Mouse (Mus musculus): ENCODE results near the gene Dqx1. TPM values are rescaled to one million over a fixed set of nuclear protein-coding genes. Genes with fewer than 3 reads are reported as not detected.

Dqx1 gene
- polyA plus RNA-seq, 1 experiment: 0.84 TPM

DNA sequence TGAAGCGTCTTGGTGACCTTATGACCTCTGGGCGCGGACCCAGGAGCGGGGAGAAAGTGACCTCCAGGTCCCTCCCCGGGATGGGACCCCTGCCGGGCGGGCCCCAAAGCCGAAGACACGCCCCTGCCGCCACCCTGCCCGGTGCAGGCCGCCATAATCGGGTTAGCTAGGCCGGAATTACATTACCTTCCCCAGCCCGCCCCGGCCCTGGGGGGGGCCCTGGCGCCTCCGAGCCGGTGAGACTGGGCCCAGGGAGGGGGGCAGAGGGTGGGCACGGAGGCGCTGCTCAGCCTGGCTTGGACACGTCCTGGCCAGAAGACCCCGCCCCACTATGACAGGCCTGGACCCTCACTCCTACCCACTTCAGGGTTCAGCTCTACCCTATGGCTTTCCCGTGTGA, 13.6 kb downstream of the Dqx1 start:
- peaks cover 12% of the 10 kb centered on the region for H3K4me1 ChIP-seq (ENCODE audit: control insufficient read depth, insufficient read depth, low read length)
- H3K27me3 ChIP-seq (ENCODE audit: control insufficient read depth, insufficient read depth, low read length): peaks cover 3% of the 10 kb centered on the region; the same call in 1 of the 2 replicates
- H3K4me3 ChIP-seq (ENCODE audit: control insufficient read depth, low read depth, low read length): no peak overlapping the region
- H3K36me3 ChIP-seq (ENCODE audit: control insufficient read depth, insufficient read depth, low read length): no peaks in the 10 kb centered on the region
- H3K27ac ChIP-seq (ENCODE audit: control insufficient read depth, insufficient read depth, low read depth, low read length): no peak overlapping the region
- TF ChIP-seq CTCF (IDR thresholded peaks at IDR 0.05; ENCODE audit: control insufficient read depth, insufficient read depth, insufficient replicate concordance, low read depth, low read length): no peak
- TF ChIP-seq POLR2A (IDR thresholded peaks at IDR 0.05; ENCODE audit: control insufficient read depth, low read depth, low read length): no peak

DNA sequence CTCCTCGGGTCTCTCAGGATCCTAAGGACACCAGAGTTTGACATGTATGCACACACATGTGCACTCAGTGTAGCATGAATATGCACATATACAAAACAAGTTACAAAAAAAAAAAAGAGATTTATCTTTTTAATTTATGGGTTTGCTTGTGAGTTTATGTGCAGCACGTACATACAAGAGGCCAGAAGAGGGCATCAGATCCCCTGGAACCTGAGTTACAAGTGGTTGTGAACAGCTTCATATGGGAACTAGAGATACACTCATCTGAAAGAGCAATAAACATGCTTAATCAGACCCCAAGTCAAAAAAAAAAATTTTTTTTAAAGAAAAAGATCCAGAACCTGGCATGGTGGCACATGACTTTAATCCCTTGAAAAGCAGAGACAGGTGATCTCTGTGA, 17.3 kb downstream of the Dqx1 start:
- Histone ChIP-seq H3K4me3 (ENCODE audit: control insufficient read depth, low read depth, low read length) (no peak overlapping the region), H3K36me3 (ENCODE audit: control insufficient read depth, insufficient read depth, low read length) (no peaks in the 10 kb centered on the region; the same call in 1 of the 2 replicates), H3K27ac (ENCODE audit: control insufficient read depth, insufficient read depth, low read depth, low read length) (no peak overlapping the region), H3K4me1 (ENCODE audit: control insufficient read depth, insufficient read depth, low read length) (peaks cover 13% of the 10 kb centered on the region), H3K27me3 (ENCODE audit: control insufficient read depth, insufficient read depth, low read length) (peaks cover 3% of the 10 kb centered on the region; the same call in 1 of the 2 replicates)
- TF ChIP-seq POLR2A (IDR thresholded peaks at IDR 0.05; ENCODE audit: control insufficient read depth, low read depth, low read length): no peak
- TF ChIP-seq CTCF (IDR thresholded peaks at IDR 0.05; ENCODE audit: control insufficient read depth, insufficient read depth, insufficient replicate concordance, low read depth, low read length): no peak

DNA sequence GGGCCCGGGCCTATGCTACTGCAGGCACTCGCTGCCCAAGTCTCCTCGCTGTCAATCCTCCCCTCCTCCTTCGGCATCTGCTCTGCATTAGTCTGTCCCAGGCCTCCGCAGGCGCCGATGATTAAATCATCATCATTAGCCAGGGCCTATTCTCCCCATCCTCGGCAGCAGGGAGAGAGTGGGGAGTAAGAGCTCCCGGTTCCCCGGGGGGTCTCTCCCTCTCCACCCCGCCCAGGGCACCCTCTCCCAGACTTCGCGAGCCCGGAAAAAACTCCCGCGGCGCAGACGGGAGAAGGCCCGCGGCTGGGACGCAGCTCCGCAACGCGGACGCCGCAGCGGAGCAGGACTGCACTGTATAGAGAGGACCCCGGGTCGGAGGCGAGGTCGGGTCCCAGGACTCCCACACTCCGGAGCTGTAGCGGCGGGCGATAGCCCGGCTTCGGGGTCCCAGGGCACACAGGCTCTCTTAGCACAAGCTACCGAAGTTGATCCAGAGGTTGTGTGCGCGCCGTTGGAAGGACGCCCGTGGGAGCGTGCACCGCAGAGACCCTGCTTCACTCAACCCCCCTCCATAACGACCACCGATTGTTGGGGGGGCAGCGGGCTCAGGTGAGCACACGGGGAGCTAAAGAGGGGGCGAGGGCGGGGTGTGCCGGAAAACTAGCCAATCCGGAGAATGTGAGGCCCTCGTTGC, 20.1 kb downstream of the Dqx1 start, which contains the start of gene Pcgf1:
Gene Pcgf1, plus strand, starts transcription at position 240 of the 694 bp plus-strand sequence.
- TF ChIP-seq CTCF (IDR thresholded peaks at IDR 0.05; ENCODE audit: control insufficient read depth, insufficient read depth, insufficient replicate concordance, low read depth, low read length) (no peak), POLR2A (IDR thresholded peaks at IDR 0.05; ENCODE audit: control insufficient read depth, low read depth, low read length) (peak; percentile 60; the same call in 1 of the 2 replicates)
- Histone ChIP-seq H3K36me3 (ENCODE audit: control insufficient read depth, insufficient read depth, low read length) (no peaks in the 10 kb centered on the region; the same call in 1 of the 2 replicates), H3K4me3 (ENCODE audit: control insufficient read depth, low read depth, low read length) (peak within 1 kb of the TSS; percentile 97), H3K27me3 (ENCODE audit: control insufficient read depth, insufficient read depth, low read length) (no peaks in the 10 kb centered on the region), H3K4me1 (ENCODE audit: control insufficient read depth, insufficient read depth, low read length) (peaks cover 7% of the 10 kb centered on the region), H3K27ac (ENCODE audit: control insufficient read depth, insufficient read depth, low read depth, low read length) (peak within 1 kb of the TSS; percentile 99)

DNA sequence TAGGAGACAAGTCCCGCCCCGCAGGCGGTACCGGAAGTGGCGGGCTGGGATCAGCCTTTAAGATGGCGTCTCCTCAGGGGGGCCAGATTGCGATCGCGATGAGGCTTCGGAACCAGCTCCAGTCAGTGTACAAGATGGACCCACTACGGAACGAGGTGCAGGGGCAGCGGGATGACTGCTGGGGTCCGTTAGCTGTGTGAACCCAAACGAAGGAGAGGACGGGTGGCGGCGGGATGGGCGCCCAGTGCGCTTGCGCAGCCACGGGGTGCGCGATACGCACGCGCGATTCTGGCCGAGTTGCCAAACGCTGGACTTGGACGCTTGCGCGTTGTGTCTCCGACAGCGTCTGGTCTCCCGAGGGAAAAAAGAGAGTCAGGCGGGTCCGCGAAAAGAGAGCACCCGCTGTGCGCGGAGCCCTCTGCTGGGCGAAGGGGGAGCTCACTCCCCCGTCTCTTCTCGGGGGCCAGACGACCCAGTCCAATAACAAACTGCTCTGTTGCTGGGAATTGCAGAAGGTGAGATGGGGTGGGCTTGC, 20.7 kb downstream of the Dqx1 start:
- H3K27ac ChIP-seq (ENCODE audit: control insufficient read depth, insufficient read depth, low read depth, low read length): peak overlapping the region; percentile 99
- H3K36me3 ChIP-seq (ENCODE audit: control insufficient read depth, insufficient read depth, low read length): no peaks in the 10 kb centered on the region; the same call in 1 of the 2 replicates
- peaks cover 7% of the 10 kb centered on the region for H3K4me1 ChIP-seq (ENCODE audit: control insufficient read depth, insufficient read depth, low read length)
- peak overlapping the region; percentile 97 for H3K4me3 ChIP-seq (ENCODE audit: control insufficient read depth, low read depth, low read length)
- H3K27me3 ChIP-seq (ENCODE audit: control insufficient read depth, insufficient read depth, low read length): no peaks in the 10 kb centered on the region
- 0 out of 2 replicates have a peak, but pooled peaks have one; percentile 7 for TF ChIP-seq CTCF (IDR thresholded peaks at IDR 0.05; ENCODE audit: control insufficient read depth, insufficient read depth, insufficient replicate concordance, low read depth, low read length)
- peak; percentile 53; the same call in 1 of the 2 replicates for TF ChIP-seq POLR2A (IDR thresholded peaks at IDR 0.05; ENCODE audit: control insufficient read depth, low read depth, low read length)

DNA sequence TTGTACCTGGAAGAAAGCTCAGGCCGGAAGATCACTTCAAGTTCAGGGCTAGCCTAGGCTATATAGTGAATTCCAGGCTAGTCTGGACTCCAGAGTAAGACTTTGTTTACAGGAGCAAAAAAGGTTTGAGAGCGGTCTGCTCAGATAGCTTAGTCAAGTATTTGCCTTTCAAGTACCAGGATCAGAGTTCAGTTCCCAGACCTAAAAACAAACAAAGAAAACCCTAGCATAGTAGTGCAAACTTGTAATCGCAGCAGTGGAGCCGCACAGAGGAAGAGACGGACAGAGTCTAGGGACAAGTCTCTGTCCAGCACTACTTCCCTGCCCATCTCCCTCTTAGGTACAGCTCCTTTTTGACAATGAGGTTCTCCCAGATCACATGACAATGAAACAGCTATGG, 22.6 kb downstream of the Dqx1 start:
- Histone ChIP-seq H3K27ac (ENCODE audit: control insufficient read depth, insufficient read depth, low read depth, low read length) (no peak overlapping the region), H3K27me3 (ENCODE audit: control insufficient read depth, insufficient read depth, low read length) (no peaks in the 10 kb centered on the region)

DNA sequence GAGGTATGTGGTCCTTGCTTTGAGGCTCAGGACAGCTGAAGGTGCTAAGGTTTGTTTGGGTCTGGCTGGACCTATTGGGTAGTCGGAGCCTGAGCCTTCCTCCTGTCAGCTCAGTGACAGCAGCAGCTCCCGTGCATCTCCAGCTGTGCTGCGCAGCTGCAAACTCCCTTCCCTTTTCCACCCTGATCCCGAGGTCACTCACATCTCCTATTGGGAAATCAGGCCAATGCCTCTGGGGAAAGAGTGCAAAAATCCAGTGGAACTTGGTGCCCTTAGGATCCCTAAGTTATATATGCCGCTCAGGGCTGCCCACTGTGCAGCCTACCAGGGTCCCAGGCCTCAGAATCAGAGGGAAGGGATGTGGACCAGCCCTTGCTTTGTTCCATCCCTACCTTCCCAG, 25.9 kb downstream of the Dqx1 start:
- no peak for TF ChIP-seq CTCF (IDR thresholded peaks at IDR 0.05; ENCODE audit: control insufficient read depth, insufficient read depth, insufficient replicate concordance, low read depth, low read length)
- Histone ChIP-seq H3K36me3 (ENCODE audit: control insufficient read depth, insufficient read depth, low read length) (no peaks in the 10 kb centered on the region; the same call in 1 of the 2 replicates), H3K27ac (ENCODE audit: control insufficient read depth, insufficient read depth, low read depth, low read length) (no peak overlapping the region), H3K4me1 (ENCODE audit: control insufficient read depth, insufficient read depth, low read length) (peaks cover 16% of the 10 kb centered on the region), H3K4me3 (ENCODE audit: control insufficient read depth, low read depth, low read length) (no peak overlapping the region), H3K27me3 (ENCODE audit: control insufficient read depth, insufficient read depth, low read length) (no peaks in the 10 kb centered on the region; the same call in 1 of the 2 replicates)

More for the DNA sequence above, 22.6 kb downstream of the Dqx1 start:
- Histone ChIP-seq H3K36me3 (ENCODE audit: control insufficient read depth, insufficient read depth, low read length) (no peaks in the 10 kb centered on the region; the same call in 1 of the 2 replicates), H3K4me3 (ENCODE audit: control insufficient read depth, low read depth, low read length) (no peak overlapping the region), H3K4me1 (ENCODE audit: control insufficient read depth, insufficient read depth, low read length) (peaks cover 7% of the 10 kb centered on the region)
- TF ChIP-seq CTCF (IDR thresholded peaks at IDR 0.05; ENCODE audit: control insufficient read depth, insufficient read depth, insufficient replicate concordance, low read depth, low read length): no peak
- no peak for TF ChIP-seq POLR2A (IDR thresholded peaks at IDR 0.05; ENCODE audit: control insufficient read depth, low read depth, low read length)

DNA sequence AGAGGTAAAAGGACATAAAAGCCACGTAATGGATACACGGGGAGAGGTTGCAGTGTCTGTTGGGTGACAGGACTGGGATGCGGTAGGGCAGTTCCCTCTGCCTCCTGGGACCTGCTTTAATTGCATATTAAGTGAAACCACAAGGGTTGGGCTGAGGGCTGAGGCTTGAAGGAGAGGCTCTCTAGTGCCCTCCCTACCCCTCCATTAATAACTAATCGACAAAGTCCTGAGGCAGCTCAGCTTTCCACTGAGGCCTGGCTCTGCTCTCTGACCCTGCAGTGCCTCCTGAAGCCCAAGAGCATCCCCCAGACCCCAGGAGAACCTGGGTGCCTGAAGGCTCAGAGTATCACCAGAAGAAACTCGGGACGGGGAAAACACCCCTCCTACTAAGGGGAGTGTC, 26.8 kb downstream of the Dqx1 start:
- H3K27ac ChIP-seq (ENCODE audit: control insufficient read depth, insufficient read depth, low read depth, low read length): no peak overlapping the region
- peaks cover 12% of the 10 kb centered on the region for H3K4me1 ChIP-seq (ENCODE audit: control insufficient read depth, insufficient read depth, low read length)
- H3K4me3 ChIP-seq (ENCODE audit: control insufficient read depth, low read depth, low read length): no peak overlapping the region
- H3K27me3 ChIP-seq (ENCODE audit: control insufficient read depth, insufficient read depth, low read length): no peaks in the 10 kb centered on the region; the same call in 1 of the 2 replicates
- no peak for TF ChIP-seq POLR2A (IDR thresholded peaks at IDR 0.05; ENCODE audit: control insufficient read depth, low read depth, low read length)
- no peak for TF ChIP-seq CTCF (IDR thresholded peaks at IDR 0.05; ENCODE audit: control insufficient read depth, insufficient read depth, insufficient replicate concordance, low read depth, low read length)
- no peaks in the 10 kb centered on the region; the same call in 1 of the 2 replicates for H3K36me3 ChIP-seq (ENCODE audit: control insufficient read depth, insufficient read depth, low read length)
